Mouse (Mus musculus) cerebellum, postnatal 4 days (tissue): ENCODE data around the gene Vamp2.
A peak's percentile ranks its signal among the peaks of the same experiment; 100 is the strongest.

Experiments used
- DNase-seq, 2 experiments: peaks; one replicate each; pipeline ENCODE4 v3.0.0; 2022; ENCODE audit warnings: low spot score in 2 of 2, mixed read lengths in 1 of 2

Gene Vamp2

DNA sequence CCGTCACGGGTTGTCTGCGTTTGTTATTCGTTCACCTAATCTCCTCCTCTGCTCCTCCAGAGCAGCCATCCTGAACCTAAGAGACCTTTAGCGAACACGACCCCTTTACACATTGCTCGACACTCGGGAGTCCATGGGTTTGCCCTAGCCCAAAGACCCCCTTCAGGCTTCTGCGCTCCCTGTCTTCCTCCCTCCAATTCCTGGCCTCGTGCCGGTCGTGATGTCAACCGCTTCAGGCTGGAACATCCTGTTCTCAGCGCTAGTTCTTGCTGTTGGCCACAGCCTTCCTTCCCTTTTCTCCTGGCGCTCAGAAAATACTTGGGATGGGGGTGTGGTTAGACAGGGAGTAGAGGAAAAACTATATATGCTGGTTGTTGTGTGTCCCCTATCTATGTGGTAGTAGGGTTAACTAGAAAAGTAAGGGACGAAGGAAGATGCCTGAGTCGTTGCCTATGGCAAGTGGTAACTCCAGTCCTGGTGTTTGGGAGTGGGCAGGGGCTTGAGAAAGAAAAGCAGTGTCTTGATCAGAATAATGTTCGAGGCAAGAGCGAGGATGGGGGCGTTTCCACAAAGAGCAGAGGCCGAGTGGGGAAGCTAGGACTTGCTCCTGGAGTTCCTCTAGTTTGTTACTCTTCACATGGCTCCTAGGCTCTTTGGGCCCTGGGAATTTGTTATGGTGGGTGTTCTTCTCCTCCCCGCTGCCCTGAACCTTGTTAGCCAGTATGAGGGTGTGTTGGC lies 11.1 kb downstream of the Vamp2 start:
- DNase-seq, result peak in 1 of 2 experiments; percentile 59

DNA sequence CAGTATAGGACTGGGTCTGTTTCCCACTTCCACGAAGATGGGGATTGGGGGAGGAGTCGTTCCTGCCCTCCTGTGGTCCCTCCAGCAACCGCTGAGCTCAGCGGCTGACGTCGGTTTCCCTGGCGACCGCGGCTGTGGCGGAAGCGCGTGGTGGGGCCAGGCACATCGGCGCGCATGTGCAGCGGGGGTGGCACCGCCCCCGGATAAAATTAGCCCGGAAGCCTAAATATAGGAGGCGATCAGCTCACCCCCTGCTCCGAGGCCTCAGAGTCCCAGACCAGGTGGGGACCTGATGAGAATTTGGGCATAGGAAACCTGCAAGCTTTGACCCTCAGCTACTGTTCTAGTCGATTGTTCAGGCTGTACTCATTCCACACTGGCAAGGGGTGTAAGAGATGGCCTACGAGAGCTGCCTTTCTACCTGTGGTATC lies 11.6 kb downstream of the Vamp2 start:
- peak in 1 of 2 experiments; percentile 71 for DNase-seq

DNA sequence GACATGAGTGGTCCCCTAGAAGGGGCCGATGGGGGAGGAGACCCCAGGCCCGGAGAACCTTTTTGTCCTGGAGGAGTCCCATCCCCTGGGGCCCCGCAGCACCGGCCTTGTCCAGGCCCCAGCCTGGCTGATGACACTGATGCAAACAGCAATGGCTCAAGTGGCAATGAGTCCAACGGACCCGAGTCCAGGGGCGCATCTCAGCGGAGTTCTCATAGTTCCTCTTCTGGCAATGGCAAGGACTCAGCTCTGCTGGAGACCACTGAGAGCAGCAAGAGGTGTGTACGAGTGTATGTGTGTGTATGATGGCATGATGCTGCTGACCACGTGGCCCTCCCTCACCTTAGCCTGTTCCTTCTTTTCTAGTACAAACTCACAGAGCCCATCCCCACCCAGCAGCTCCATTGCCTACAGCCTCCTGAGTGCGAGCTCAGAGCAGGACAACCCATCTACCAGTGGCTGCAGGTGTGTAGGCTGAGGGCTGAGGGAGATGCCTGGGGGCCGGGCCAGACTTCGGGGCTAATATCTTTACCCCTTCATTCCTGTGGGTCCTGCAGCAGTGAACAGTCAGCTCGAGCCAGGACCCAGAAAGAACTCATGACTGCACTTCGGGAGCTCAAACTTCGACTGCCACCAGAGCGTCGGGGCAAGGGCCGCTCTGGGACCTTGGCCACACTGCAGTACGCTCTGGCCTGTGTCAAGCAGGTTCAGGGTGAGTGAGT lies 12.5 kb downstream of the Vamp2 start:
- no peak for DNase-seq

DNA sequence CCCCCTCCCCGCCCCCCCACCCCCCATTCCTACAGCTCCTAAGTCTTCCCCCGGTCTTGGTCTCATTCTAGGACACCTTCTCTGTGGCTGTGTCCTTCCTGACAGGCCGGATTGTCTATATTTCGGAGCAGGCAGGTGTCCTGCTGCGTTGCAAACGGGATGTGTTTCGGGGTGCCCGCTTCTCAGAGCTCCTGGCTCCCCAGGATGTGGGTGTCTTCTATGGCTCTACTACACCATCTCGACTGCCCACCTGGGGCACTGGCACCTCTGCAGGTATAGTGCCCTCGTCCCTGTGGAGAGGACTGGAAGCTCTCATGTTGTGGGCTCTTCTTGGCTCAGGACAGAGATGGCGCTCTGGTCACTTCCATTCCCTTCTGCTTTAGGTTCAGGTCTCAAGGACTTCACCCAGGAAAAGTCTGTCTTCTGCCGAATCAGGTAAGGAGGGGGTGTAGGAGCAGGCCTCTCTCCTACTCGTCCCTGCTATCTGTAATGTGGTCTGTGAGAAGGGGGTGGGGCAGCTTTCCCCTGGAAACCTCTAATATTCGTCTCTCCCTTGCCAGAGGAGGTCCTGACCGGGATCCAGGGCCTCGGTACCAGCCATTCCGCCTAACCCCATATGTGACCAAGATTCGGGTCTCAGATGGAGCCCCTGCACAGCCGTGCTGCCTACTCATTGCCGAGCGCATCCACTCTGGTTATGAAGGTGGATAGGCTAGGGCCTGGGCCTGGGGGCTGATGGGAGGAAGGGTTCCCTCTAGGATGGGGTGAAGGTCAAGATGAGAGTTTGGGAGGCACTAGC lies 13.5 kb downstream of the Vamp2 start:
- no peak for DNase-seq

DNA sequence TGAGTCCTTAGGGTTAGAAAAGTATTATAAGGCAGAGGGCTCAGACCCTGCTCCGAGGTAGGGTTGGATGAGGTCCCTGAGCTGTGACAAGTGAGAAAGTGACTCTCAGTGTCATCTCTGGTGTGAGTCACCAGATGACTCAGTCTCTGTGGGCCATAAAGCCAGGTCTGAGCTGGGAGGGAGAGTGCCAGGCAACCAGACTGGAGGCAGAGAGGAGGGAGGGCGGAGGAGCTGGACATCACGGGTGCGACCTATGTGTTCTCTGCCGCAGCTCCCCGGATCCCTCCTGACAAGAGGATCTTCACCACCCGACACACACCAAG lies 14.1 kb downstream of the Vamp2 start:
- DNase-seq, result no peak

DNA sequence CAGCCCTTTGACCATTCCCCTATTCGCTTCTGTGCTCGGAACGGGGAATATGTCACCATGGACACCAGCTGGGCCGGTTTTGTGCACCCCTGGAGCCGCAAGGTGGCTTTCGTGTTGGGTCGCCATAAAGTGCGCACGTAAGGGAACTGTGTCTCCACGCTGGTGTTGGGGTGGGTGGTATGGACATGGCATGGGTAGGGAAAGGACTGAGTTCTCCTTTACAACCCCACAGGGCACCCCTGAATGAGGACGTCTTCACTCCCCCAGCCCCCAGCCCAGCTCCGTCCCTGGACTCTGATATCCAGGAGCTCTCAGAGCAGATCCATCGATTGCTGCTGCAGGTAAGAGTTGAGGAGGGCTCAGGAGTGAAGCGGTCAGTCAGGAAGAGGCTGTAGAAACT lies 14.8 kb downstream of the Vamp2 start:
- DNase-seq, result no peak

DNA sequence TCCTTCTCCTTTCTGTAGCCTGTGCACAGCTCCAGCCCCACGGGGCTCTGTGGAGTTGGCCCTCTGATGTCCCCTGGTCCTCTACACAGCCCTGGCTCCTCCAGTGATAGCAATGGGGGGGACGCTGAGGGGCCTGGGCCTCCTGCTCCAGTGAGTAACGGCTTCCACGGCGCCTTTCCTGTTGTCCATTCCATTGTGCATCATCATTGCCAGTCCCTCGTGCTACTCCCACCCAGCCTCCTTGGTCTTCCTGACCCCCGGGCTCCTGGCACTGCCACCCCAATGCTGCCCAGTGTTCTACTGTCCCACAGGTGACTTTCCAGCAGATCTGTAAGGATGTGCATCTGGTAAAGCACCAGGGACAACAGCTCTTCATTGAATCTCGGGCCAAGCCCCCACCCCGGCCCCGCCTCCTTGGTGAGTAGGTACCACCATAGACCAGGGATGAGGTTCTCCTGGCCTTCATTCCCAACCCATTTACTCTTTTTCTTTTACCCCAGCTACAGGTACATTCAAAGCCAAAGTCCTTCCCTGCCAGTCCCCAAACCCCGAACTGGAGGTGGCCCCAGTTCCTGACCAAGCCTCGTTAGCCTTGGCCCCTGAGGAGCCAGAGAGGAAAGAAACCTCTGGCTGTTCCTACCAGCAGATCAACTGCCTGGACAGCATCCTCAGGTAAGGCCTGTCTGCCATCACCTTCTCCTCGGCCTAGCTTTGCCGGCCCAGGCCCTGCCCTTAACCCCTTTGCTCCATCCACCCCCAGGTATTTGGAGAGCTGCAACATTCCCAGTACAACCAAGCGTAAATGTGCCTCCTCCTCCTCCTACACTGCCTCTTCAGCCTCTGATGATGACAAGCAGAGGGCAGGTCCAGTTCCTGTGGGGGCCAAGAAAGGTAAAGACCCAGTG lies 15.5 kb downstream of the Vamp2 start:
- DNase-seq, result no peak

DNA sequence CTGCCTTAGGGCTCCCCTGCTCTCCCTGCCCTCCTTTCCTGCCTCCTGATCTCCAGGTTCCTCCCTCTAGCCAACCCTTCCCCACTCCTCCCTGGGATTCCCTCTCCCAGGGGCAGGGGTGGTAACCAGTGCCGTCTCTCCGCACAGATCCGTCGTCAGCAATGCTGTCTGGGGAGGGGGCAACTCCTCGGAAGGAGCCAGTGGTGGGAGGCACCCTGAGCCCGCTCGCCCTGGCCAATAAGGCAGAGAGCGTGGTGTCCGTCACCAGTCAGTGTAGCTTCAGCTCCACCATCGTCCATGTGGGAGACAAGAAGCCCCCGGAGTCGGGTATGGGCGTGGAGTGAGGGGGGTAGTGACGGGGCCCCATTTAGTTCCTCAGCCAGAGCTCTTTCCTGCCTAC lies 16.2 kb downstream of the Vamp2 start:
- no peak for DNase-seq

DNA sequence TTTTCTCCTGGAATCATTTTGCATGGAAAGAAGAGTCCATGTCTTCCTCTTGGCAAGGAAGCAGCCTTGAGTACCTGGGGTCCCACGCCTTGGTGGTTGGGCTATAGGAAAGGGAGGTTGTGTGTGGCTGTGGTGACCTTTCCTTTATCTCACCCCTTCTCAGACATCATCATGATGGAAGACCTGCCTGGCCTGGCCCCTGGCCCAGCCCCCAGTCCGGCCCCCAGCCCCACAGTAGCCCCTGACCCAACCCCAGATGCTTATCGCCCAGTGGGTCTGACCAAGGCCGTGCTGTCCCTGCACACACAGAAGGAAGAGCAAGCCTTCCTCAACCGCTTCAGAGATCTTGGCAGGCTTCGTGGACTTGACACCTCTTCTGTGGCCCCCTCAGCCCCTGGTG lies 16.9 kb downstream of the Vamp2 start:
- no peak for DNase-seq

DNA sequence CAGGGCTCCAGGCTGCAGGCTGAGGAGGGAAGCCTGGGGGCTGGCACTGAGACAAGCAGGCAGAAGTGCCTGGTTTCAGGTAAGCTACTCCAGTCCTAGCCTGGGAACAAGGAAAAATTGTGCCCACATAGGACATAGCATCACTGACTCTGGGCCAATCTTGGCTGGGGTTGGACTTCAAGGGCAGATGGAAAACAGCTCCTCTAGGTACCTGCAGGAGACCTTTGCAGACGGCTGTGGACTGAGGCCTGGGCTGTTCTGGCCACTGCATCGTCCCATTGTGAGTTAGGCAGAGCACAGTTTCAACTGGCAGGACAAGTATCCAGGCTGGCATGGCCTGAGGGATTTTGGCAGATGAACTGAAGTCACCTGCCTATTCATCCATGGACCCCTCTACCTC lies 17.5 kb downstream of the Vamp2 start:
- DNase-seq, result no peak

DNA sequence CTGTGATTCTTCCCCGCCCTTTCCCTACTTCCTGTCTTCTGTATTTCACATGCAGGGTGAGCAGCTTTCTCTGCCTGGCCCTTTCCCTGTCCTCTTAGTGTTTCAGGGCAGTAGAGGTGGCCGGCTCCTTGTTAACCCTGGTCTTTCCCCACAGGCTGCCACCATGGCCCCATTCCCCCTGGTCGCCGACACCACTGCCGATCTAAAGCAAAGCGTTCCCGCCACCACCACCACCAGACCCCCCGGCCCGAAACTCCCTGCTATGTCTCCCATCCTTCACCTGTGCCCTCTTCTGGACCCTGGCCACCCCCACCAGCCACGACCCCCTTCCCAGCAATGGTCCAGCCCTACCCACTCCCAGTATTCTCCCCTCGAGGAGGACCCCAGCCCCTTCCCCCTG lies 18.0 kb downstream of the Vamp2 start:
- no peak for DNase-seq

DNA sequence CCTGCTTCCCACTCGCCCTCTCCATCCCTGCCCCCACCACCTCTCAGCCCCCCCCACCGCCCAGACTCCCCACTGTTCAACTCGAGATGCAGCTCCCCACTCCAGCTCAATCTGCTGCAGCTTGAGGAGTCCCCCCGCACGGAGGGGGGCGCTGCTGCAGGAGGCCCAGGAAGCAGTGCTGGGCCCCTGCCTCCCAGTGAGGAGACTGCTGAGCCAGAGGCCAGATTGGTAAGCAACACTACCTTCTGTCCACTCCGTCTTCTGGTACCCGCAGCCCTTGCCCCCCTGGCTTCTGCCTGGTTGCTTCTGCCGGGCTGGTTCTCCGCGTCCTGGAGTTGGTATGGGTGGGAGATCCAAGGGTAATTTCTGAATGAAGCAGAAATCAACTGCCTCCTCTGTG lies 18.6 kb downstream of the Vamp2 start:
- DNase-seq, result no peak

DNA sequence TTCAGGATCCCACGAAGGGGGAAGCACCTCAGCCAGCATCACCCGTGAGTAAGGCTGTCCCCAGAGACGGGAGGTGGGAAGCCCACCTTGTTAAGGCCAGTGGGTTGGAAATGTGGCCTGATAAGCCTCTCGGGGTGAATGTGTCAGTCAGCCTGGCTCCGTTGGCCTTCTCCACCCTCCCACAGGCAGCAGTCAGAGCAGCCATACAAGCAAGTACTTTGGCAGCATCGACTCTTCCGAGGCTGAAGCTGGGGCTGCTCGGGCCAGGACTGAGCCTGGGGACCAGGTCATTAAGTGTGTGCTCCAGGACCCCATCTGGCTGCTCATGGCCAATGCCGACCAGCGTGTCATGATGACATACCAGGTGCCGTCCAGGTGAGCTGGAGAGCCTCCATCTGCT lies 19.4 kb downstream of the Vamp2 start:
- DNase-seq, result no peak

DNA sequence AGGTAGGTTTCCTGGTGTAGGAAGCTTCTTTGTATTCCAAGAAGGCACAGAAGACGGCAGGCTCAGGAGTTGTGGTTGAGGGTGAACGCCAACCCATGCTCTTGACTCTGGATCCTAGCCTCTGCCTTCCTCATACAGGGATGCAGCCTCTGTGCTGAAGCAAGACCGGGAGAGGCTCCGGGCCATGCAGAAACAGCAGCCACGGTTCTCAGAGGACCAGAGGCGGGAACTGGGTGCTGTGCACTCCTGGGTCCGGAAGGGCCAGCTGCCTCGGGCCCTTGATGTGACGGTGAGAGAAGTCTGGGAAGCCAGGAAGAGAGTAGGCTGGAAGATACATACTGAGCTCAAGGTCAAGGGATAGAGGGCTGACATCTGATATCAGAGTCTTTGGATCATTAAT lies 19.9 kb downstream of the Vamp2 start:
- no peak for DNase-seq

DNA sequence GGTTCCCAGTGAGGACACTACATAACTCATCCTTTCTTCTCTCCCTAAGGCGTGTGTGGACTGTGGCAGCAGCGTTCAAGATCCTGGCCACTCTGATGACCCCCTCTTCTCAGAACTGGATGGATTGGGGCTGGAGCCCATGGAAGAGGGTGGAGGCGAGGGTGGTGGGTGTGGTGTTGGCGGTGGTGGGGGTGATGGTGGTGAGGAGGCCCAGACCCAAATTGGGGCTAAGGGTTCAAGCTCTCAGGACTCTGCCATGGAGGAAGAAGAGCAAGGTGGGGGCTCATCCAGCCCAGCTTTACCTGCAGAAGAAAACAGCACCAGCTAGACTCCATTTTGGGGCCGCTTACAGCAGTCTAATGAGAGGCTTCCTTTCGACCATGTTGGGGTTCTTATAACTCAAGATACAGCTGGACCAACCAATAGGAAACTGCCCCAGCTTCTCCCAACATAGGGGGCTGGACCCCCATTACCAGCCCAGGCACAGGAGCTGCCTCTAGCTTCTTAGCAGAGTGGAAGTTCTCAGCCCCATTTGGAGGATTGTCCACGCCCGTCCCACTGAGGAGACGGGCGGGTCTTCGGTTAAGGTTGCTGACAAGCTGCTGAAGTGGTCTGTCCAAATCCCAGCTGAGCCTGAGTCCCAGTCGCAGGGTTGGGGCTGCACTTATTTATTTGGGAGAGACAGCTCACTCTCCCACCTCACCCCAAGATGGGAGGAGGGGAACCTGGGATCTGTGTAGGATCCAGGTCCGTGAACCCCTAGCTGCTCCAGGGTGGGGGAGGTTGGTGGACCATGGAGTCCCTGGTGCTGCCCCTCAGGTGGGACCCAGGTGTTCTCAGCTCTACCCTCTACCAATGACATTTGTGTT lies 21.0 kb downstream of the Vamp2 start:
- DNase-seq, result no peak

DNA sequence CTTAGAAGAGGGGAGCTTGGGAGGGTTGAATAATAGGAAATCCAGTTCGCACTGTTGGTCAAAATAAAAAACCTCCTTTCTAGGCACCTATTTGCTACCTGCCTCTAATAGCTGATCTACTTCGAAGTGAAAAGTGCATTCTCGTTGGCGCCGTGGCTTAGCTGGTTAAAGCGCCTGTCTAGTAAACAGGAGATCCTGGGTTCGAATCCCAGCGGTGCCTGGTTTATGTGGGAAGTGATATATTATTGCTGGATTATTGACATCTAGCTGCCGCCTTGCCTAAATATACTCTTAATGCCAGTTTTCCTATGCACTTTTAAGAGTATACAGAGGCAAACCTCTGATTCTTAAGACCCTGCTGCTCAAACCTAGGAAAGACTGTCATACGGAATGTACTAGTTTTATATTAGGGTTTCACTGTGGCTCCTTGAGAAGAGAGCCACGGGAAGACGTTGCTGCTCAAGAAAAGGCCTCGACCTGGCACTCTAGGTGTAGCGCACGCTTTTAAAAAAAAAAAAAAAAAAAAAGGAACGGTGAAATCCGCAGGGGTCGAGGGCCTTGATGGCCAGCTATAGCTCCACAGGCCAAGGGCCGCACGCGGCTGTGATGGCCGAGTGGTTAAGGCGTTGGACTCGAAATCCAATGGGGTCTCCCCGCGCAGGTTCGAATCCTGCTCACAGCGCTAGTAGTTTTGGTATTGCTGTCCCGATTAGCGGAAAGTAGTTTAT lies 22.2 kb downstream of the Vamp2 start:
- peak; percentile 99 for DNase-seq

DNA sequence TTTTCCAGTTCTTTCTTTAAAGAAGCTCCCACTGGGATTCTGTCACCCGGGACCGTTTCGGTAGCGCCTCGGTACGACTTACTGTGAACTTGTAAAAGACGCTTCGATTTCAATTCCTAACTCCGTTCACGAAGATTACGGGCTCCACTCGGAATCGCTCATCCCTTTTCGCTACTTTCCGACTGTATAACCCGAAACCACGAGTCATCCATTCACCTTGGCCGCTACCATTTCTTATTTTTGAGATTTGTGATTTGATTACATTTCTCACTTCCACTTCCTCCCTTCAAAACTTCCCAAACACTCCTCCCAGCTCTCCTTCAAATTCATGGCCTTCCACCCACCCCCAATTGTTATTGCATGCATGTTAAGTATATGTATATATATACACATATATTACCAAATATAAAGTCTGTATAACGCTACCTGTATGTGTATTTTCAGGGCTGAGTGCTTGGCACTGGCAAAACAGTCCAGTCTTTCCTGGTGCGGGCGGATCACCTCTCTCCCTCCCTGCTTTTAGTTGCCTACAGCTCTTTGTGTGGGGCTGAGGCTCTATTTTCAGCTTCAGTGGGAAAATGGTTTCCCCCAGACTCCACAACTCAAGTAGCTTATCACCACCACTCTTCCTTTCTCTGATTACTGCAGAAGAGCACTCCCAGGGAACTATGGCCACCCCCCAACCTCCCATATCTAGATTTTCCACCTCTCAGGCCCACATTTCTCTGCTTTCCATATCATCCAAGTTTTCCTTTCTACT lies 22.9 kb downstream of the Vamp2 start:
- no peak for DNase-seq

DNA sequence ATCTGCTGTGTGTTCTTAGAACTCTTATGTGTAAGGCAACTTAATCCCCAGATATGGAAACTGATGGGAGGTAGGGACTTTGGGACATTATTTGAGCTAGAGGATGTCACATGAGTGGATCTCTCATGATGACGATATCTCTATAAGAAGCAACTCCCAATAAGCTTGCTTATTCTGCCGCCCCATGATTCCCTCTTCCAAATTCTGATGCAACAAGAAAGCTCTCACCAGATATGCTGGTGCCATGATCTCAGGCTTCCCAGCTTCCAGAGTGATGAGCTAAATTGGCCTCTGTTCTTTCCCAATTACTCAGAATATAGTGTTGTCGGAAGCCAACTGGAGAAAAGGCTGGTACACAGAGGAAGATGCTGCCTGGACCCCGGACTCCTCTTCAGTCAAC lies 23.6 kb downstream of the Vamp2 start:
- DNase-seq, result no peak

DNA sequence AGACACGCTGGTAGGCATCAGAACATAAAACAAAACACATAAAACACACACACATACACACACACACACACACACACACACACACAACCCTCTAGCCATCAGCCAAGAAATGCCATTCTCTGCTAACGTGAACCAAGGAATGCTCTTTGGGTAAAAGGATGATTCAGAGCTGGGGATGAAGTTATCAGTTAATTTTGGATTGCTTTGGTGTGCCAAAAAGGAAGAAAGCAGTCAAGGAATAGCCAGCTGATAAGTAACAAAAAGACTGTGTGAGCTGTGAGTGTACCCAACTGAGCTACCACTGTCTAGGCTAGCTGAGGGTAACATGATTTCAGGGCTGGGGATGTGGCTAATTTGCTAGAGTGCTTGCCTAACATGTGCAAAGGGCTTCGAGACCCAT lies 25.7 kb downstream of the Vamp2 start:
- DNase-seq, result no peak
